Mouse (Mus musculus): ENCODE data around the gene Gskip. TPM values are rescaled to one million over a fixed set of nuclear protein-coding genes. Genes with fewer than 3 reads are reported as not detected.

Gene Gskip
- polyA plus RNA-seq, 2 experiments = 5.1 to 12.0 TPM

- 81% methylated on average over 4 of the region's 4 CpGs for WGBS (ENCODE audit: insufficient replicate concordance)
- Histone ChIP-seq H3K27ac (no peak overlapping the region), H3K36me3 (replicated peaks; ENCODE audit: control insufficient read depth, insufficient read depth, low read depth) (no peaks in the 10 kb centered on the region), H3K9ac (replicated peaks) (no peak overlapping the region), H3K4me2 (ENCODE audit: low read depth) (no peak overlapping the region), H3K9me3 (ENCODE audit: control insufficient read depth, low read length) (no peaks in the 10 kb centered on the region), H3K27me3 (ENCODE audit: control insufficient read depth, insufficient read depth, low read length) (no peaks in the 10 kb centered on the region), H3K4me1 (replicated peaks; ENCODE audit: control insufficient read depth in 2 of 2, insufficient read depth in 2 of 2, low read length in 1 of 2) (peaks cover 11 to 21% of the 10 kb centered on the region in 2 experiments), H3K4me3 (ENCODE audit: insufficient read depth in 1 of 2, low read depth in 2 of 2, low read length in 2 of 2) (no peak overlapping the region)
- ATAC-seq (ENCODE audit: insufficient read depth) = no peak
- TF ChIP-seq EP300 (IDR thresholded peaks at IDR 0.05; ENCODE audit: low read depth) = no peak
- no peak for TF ChIP-seq CTCF (IDR thresholded peaks at IDR 0.05; ENCODE audit: low read depth)
- no peak for DNase-seq (ENCODE audit: low read depth in 3 of 3, low spot score in 3 of 3)
Measured at GRCm38 (mm10) chr12:105687416-105687815, 2.8 kb downstream of the Gskip start.

GRCm38 (mm10) chr12:105688546-105688945, 3.9 kb downstream of the Gskip start:
- no peaks in the 10 kb centered on the region for H3K9me3 ChIP-seq (ENCODE audit: control insufficient read depth, low read length)
- DNase-seq (ENCODE audit: low read depth in 3 of 3, low spot score in 3 of 3) (peak in 1 of 3 experiments; percentile 19), ATAC-seq (ENCODE audit: insufficient read depth) (no peak)
- H3K27me3 ChIP-seq (ENCODE audit: control insufficient read depth, insufficient read depth, low read length) = no peaks in the 10 kb centered on the region
- H3K9ac ChIP-seq (replicated peaks) = no peak overlapping the region
- peaks cover 11 to 15% of the 10 kb centered on the region in 2 experiments for H3K4me1 ChIP-seq (replicated peaks; ENCODE audit: control insufficient read depth in 2 of 2, insufficient read depth in 2 of 2, low read length in 1 of 2)
- 0 out of 2 replicates have a peak, but pooled peaks have one; percentile 3 for TF ChIP-seq CTCF (IDR thresholded peaks at IDR 0.05; ENCODE audit: low read depth)
- TF ChIP-seq EP300 (IDR thresholded peaks at IDR 0.05; ENCODE audit: low read depth) = no peak
- H3K27ac ChIP-seq = no peak overlapping the region
- no peaks in the 10 kb centered on the region for H3K36me3 ChIP-seq (replicated peaks; ENCODE audit: control insufficient read depth, insufficient read depth, low read depth)
- H3K4me3 ChIP-seq (ENCODE audit: insufficient read depth in 1 of 2, low read depth in 2 of 2, low read length in 2 of 2) = no peak overlapping the region
- H3K4me2 ChIP-seq (ENCODE audit: low read depth) = no peak overlapping the region
- 63% methylated on average over 4 of the region's 4 CpGs for WGBS (ENCODE audit: insufficient replicate concordance)

- WGBS (ENCODE audit: insufficient replicate concordance) = 69% methylated on average over 13 of the region's 13 CpGs
- no peak overlapping the region for H3K4me3 ChIP-seq (ENCODE audit: insufficient read depth in 1 of 2, low read depth in 2 of 2, low read length in 2 of 2)
- no peaks in the 10 kb centered on the region for H3K9me3 ChIP-seq (ENCODE audit: control insufficient read depth, low read length)
- no peak for ATAC-seq (ENCODE audit: insufficient read depth)
- H3K9ac ChIP-seq (replicated peaks) = no peak overlapping the region
- no peak for DNase-seq (ENCODE audit: low read depth in 3 of 3, low spot score in 3 of 3)
- H3K36me3 ChIP-seq (replicated peaks; ENCODE audit: control insufficient read depth, insufficient read depth, low read depth) = no peaks in the 10 kb centered on the region
- H3K27me3 ChIP-seq (ENCODE audit: control insufficient read depth, insufficient read depth, low read length) = no peaks in the 10 kb centered on the region
- peaks cover 11 to 15% of the 10 kb centered on the region in 2 experiments for H3K4me1 ChIP-seq (replicated peaks; ENCODE audit: control insufficient read depth in 2 of 2, insufficient read depth in 2 of 2, low read length in 1 of 2)
- no peak overlapping the region for H3K4me2 ChIP-seq (ENCODE audit: low read depth)
- H3K27ac ChIP-seq = no peak overlapping the region
- TF ChIP-seq EP300 (IDR thresholded peaks at IDR 0.05; ENCODE audit: low read depth) (no peak), CTCF (IDR thresholded peaks at IDR 0.05; ENCODE audit: low read depth) (no peak)
Measured at GRCm38 (mm10) chr12:105689435-105689834, 4.8 kb downstream of the Gskip start.

GRCm38 (mm10) chr12:105694021-105694420, 9.4 kb downstream of the Gskip start:
- WGBS (ENCODE audit: insufficient replicate concordance) = 80% methylated on average over 2 of the region's 2 CpGs
- Histone ChIP-seq H3K4me3 (ENCODE audit: insufficient read depth in 1 of 2, low read depth in 2 of 2, low read length in 2 of 2) (no peak overlapping the region), H3K9me3 (ENCODE audit: control insufficient read depth, low read length) (no peaks in the 10 kb centered on the region), H3K27me3 (ENCODE audit: control insufficient read depth, insufficient read depth, low read length) (no peaks in the 10 kb centered on the region), H3K36me3 (replicated peaks; ENCODE audit: control insufficient read depth, insufficient read depth, low read depth) (no peaks in the 10 kb centered on the region), H3K4me1 (replicated peaks; ENCODE audit: control insufficient read depth in 2 of 2, insufficient read depth in 2 of 2, low read length in 1 of 2) (no peaks in the 10 kb centered on the region), H3K27ac (no peak overlapping the region), H3K9ac (replicated peaks) (no peak overlapping the region), H3K4me2 (ENCODE audit: low read depth) (no peak overlapping the region)
- no peak for ATAC-seq (ENCODE audit: insufficient read depth)
- TF ChIP-seq CTCF (IDR thresholded peaks at IDR 0.05; ENCODE audit: low read depth) = no peak
- no peak for TF ChIP-seq EP300 (IDR thresholded peaks at IDR 0.05; ENCODE audit: low read depth)
- no peak for DNase-seq (ENCODE audit: low read depth in 3 of 3, low spot score in 3 of 3)

GRCm38 (mm10) chr12:105695848-105696247, 11.2 kb downstream of the Gskip start:
- Histone ChIP-seq H3K4me1 (replicated peaks; ENCODE audit: control insufficient read depth in 2 of 2, insufficient read depth in 2 of 2, low read length in 1 of 2) (no peaks in the 10 kb centered on the region), H3K27ac (no peak overlapping the region), H3K4me3 (ENCODE audit: insufficient read depth in 1 of 2, low read depth in 2 of 2, low read length in 2 of 2) (no peak overlapping the region), H3K9me3 (ENCODE audit: control insufficient read depth, low read length) (no peaks in the 10 kb centered on the region), H3K9ac (replicated peaks) (no peak overlapping the region), H3K36me3 (replicated peaks; ENCODE audit: control insufficient read depth, insufficient read depth, low read depth) (no peaks in the 10 kb centered on the region), H3K4me2 (ENCODE audit: low read depth) (no peak overlapping the region), H3K27me3 (ENCODE audit: control insufficient read depth, insufficient read depth, low read length) (no peaks in the 10 kb centered on the region)
- TF ChIP-seq CTCF (IDR thresholded peaks at IDR 0.05; ENCODE audit: low read depth) (no peak), EP300 (IDR thresholded peaks at IDR 0.05; ENCODE audit: low read depth) (no peak)
- DNase-seq (ENCODE audit: low read depth in 3 of 3, low spot score in 3 of 3) (no peak), ATAC-seq (ENCODE audit: insufficient read depth) (no peak)
- WGBS (ENCODE audit: insufficient replicate concordance) = 76% methylated on average over 7 of the region's 7 CpGs

Measured in liver, embryonic 14.5 days (tissue).